Mouse (Mus musculus) cerebellum, postnatal 36 days (tissue): ENCODE results near the gene F930015N05Rik.

Experiments used
- DNase-seq, 2 experiments: peaks; one replicate each; pipeline ENCODE4 v3.0.0; 2021 to 2022; ENCODE audit warnings: mixed read lengths in 2 of 2

F930015N05Rik gene

DNA sequence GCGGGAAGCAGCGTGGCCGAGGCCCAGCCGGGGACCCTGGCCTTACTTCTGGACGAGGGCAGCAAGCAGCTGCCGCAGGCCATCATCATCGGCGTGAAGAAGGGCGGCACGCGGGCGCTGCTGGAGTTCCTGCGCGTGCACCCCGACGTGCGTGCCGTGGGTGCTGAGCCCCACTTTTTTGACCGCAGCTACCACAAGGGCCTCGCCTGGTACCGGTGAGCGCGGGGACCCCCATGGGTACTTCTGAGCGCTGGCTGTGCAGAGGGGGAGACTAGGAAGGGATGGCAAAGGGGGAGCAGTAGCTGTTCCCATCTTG, at the start of gene F930015N05Rik:
Gene F930015N05Rik, minus strand, starts transcription at position 242 of the 316 bp plus-strand sequence.
- DNase-seq: no peak

DNA sequence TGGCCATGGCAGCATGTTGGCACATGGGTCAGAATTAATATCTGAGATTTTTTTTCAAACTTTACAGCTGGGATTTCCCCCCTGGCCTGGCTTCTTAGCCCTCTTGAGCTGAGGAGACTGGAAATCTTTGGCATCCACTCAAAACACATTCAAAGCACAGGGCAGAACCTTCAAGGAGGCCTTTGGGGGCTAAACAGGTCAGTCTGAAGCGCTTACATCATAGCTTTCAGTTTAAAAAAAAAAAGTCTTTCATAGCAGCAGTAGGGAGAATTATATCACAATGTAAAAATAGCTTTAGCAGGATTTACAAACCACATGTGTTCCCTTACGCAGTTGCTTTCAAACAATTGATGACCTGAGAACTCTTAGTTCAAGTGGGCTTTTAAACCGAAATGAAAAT, 45.0 kb upstream of the F930015N05Rik start:
- no peak for DNase-seq

DNA sequence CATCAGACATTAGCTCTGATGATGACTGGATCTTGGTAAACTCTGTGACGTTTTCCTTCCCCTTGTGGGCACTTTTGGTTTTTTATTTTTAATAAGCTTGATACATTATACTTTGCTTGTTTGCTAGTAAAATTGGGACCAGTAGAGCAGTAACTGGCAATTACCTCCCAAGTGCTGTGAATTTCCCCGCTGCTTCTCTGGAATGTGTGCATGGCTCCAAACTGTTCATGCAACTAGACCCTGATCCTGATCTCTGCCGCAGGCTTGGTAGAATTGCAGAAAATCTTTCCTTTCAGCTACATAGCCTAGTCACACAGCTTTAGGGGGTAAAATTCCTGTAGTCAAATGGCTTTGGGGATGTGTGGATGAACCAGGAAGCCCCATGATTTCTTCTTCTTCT, 37.2 kb upstream of the F930015N05Rik start:
- DNase-seq: no peak

DNA sequence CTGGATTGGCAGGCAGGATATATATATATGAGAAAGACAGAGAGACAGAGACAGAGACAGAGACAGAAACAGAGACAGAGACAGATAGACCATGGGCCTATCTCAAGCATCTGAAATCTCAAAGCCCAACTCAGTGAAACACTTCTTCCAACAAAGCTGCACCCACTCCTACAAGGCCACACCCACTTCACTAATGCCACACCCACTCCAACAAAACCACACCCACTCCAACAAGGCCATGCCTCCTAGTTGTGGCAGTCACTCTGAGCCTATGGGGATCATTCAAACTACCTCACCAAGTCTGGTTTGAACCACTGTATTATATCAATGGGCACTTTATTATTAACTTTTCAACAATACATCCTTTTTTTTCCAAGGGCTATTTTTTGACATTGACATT, 34.2 kb upstream of the F930015N05Rik start:
- no peak for DNase-seq

DNA sequence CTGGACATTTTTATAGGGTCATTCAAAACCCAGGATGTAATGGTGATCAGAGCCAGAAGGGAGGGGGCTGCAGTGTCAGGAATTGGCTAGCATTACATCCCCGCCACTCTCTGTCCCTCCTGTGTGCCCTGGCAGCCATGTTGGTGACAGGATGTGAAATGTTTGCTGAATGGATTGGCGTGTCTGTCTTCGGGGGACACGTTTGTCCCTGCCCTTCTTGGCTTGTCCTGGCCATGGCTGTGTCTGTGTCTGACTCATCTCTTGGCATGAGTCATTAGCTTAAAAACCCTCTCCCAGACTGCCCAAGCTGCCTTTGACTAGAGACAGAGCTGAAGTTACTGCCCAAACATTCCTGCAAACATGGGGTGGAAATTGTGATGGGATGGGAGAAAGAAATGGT, 32.3 kb upstream of the F930015N05Rik start:
- no peak for DNase-seq

DNA sequence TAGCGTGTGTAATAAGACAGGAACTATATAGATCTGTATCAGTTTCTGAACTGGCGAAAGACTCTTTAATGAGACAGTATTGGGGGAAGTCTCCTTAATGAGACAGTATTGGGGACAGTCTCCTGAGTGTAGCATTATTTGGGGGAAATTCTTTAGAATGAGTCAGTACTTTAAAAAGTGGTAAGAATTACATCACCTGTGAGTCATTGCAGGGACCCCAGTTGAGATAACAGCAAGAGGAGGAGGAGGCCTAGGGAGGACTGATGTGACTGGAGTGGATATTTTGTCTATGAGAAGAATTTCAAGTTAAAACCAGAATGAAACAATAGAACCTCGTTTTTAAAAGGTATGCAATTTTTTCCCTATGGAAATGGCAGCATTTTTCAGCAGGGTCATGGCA, 25.3 kb upstream of the F930015N05Rik start:
- no peak for DNase-seq

DNA sequence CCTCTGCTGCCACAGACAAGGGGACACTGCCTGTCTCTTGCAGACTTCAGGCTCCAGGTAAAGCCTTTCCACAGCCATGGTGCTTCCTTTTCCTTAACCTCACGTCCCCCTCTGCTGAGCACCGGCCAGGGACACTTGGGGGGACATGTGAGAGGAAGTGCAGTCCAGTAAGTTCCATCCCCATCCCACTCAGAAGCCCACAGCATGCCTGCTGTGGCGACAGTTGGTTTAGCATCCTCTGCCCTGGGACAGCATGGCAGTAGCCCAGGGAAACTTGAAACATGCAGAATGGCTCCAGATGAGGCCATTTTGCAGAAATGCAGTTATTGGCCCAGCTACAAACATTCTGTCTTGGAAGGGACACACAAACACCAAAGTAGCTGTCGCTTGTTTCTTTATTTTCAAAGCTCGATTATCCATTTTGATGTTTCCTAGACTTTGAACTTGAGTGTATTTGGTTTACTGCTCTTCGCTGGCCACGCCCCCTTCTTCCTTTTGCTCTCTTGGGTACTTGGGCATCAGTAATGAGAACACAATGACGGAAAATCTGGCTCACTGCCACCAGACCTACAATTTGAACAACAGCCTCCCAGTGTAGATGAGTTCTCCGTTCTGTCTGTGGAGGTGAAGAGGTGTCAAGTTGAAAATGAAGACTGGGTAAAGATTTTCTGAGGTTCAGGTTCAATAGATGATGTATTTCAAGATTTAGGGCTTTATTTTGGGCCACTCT, 12.3 kb upstream of the F930015N05Rik start:
- DNase-seq: no peak

DNA sequence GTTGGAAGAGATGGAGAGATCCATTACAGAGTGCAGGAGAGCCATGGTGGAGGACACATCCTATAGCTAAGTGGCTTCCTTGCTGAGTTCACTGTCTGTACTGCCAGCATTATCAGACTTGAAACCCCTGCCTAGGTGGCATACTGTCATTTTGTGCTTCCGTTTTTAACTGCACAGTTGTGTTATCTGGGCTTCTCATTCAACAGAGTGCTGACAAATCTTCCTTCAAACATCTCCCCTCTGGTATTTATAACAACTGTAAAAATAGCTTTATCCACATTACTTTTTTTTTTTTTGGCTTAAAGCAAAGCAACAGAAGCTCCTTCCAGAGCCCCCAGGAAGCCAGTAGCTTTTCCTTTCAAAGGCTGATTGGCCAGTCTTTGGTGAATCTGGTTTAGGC, 8.8 kb upstream of the F930015N05Rik start:
- no peak for DNase-seq

DNA sequence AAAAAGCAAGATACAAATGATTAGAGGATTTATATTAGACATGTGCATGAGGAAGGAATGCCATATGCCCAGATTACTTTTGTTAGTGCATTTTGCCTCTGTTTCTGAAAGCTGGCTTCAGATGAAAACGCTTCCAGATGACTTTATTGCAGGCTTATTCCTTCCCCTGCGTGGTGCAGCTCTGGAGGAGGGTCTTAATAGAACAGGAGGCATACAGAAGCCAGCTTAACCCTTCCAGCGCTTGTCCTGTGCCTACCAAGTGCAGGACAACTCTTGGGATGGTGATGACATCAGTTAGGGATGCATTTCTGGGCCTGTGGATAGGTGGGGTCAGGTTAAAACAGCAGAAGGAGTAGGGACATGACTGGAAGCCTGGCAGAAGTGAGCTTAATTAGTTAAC, 6.2 kb upstream of the F930015N05Rik start:
- DNase-seq: no peak

DNA sequence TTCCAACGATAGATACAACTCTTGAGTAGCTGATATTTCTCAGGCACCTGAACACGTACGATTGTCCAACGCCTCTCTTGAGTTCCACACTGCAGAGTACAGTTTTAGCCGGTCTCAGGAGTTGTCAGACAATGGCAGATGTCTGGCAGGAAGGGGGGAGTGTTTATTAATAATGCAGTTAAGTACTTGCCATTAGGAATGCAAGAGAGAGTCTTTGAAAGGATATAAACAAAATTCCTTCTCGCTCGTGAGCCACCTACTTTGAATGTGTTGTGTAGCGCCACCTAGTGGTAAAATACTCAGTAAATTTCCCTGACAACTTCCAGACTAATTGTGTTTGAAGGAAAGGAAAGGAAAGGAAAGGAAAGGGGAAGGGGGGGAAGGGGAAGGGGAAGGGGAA, 5.7 kb upstream of the F930015N05Rik start:
- DNase-seq: peak in 1 of 2 experiments; percentile 19

DNA sequence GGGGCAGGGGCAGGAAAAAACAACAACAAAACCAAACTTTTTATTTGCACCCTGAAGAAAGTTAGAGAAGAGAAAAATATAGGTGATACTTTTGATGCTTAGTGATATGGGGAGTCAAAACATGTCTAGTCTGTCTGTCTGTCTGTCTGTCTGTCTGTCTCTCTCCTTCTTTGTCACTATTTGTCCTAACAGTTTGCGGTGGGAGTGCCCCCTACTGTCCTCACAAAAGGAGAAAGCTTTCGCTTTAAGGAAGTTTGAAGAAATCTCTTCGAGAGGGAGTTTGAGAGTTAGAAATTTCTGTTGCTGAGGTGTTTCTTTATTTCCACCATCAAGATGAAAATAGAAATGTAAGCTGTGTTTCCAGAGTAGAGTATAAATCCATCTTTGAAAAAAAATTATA, 2.5 kb upstream of the F930015N05Rik start:
- DNase-seq: no peak

DNA sequence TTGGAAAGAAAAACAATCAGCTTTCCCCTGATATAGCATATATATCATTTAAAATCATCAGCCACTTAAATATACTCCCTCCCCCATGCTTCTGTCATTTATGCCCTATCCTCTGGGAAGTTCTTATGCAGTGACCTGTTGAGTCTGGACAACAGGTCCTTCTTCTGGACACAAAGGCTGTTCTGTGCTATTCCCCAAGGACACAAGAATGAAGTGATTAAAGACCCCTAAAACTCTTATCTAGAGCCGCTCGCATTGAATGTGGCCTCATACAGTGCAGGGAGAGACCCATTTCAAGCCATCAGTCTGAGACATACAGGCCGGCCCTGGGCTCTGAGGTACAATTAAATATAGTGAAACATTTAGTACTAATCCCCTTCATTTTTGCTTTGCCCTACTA, 1.3 kb upstream of the F930015N05Rik start:
- no peak for DNase-seq

DNA sequence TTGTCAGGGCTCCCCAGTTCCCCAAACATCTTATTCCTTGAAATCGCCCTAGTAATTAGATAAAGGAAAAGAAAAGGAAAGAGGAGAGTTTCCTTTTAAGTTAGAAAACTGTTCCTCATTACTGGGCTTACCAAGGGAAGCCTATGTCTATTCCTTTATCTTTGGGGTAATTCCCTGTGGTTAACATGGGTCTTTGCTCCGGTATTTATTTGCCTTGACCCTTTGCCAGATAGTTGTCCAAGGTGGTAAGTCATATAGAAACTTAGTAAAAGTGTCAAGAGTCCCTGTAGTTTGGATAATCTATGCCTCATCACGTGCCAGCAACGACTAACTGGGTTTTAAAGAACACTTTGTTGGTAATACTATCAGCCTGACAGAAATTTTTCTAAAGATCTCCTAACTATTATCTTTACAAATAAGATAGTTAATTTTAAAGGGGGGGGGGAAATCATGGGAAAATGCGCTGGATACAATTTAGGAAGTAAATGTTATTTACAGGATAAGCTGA, 392 bp upstream of the F930015N05Rik start:
- DNase-seq: no peak

DNA sequence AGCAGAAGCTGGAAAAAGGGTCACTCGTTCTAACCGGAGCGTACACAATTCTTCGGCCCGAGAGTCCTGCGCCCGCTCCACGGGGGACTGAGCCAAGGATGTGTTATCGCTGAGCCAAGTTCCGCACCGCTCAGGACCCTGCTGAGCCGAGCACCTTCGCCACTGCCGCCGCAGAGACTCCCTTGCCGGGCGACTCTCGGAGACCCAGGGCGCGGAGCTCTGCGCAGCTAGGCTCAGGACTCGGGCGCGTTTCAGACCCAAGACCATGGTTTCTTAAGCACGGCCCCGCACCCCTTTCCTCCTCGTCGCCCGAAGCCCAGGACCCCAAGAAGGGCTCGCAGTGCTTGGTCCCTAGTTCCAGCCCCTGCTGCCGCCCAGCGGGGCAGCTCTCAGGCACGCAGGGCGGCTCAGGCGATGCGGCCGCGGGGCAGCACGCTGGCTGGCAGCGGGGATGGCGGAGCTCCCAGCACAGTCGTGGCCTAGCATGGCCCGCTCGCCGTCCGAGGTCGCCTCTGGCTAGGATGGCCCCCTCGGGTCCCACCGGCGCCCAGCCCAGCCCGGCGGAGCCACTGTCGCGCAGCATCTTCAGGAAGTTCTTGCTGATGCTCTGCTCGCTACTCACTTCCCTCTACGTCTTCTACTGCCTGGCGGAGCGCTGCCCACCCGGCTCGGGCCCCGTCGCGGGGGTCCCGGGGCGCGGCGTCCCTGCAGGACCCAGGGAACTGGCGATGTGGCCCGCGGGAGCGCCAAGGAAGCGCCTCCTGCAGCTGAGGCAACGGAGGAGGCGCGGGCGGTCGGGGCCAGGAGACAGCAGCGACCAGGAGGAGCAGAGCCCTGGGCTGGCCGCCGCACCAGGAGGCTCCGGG, 674 bp downstream of the F930015N05Rik start:
- DNase-seq: peak in 1 of 2 experiments; percentile 3

DNA sequence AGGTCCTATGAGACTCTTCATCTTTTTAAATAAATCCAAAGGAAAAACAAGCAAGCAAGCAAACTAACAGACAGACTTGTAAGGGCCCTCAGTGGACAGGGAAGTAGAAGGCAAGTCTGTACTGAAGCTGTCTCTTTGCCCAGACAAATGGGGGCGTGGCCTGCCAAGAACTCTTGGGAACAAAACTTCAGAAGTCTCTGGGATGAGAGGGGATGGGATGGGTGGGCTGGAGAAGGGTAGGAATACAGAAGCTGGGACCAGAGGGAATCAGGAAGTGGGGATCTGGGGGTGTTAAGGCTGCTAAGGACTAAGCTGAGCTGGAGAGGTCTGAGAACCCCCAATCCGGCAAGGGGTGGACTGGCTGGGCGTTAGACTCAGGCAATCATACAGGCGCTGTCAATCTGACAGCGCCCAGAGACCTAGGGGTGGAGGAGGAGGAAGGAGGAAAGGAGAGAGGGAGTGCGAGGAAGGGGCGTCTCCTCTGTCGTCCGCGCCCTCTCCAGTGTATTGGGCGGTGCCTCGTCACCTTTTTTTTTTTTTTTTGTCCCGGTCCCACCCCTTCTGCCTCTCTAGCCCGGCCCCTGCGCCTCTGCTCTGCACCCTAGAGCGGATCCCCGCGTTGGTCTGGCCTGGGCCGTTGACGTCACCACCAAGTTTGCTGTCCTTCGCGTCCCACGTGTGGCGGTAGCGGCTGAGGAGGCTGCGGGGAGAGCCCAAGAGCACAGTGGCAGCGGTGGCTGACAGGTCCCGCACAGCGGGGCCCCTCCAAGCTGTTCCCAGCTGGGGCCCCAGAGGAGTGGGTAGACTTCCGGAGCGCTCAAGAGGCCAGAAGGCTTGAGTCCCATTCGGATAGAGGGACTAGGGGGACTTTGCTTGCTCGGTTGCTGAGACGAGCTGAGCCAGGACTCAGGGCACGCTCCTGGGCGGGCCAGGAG, 1.6 kb downstream of the F930015N05Rik start, which contains the start of gene Hs3st3a1:
Gene Hs3st3a1, plus strand, starts transcription at position 722 of the 935 bp plus-strand sequence.
- no peak for DNase-seq

DNA sequence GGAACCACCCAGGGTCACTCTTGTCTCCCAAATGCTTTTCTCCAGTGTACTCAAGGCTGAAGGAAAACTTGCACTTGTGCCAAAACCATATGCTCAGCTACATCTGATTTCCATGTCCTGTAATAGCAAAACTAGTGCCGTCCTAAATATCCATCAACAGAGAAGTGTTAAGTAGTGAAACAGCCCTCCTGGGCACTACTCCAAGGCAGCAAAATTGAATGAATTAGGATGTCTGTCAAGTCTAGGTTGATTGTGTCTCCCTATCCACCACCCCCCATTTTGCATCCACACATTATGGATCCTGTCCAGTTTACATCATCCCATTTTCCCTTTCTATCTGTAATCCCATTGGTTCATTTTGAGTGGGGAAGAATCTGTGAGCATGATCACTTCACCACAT, 17.5 kb downstream of the F930015N05Rik start:
- DNase-seq: no peak

DNA sequence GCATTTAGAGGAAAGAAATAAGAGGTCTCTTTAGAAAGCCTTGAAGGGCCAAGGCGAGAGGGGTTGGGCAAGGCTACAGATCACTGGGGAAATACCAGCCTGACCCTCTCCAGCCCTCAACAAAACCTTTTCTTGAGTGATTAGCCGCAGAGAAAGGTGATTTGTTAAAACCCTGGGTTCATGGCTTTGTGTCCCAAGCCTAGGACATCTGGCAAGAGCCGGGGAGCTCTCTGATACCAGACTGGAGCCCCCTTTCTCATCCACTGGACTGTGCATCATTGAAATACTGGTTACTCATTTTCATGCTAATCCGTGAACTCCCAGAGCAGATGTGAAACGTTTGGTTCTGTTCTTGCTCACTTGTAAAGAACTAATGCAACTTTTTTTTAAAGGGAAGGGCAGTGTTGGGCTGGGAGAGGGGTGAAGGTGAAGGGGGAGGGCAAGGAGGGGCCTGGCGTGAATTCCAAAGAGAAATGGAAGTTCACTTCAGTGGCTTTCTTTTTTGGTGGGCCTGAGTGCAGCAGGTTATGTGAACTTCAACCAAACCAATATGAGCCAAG, 35.8 kb downstream of the F930015N05Rik start:
- no peak for DNase-seq

DNA sequence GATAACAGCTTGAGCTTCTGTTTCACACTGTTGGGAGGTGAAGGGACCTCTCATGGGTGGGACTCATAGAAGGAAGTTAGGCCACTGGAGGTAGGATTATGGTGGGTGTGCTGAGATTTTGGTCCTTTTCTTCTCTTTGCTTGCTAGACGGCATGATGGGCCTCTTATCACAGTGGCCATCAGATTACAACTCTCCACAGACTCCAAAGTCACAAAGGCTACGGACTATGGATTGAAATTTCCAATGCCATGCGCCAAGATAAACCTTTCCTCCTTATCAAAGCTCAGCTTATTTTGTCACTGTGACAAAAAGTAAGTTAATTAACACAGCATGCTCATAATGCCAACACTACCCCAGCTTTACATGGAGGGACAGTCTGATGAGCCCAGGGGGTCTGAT, 38.8 kb downstream of the F930015N05Rik start:
- no peak for DNase-seq

DNA sequence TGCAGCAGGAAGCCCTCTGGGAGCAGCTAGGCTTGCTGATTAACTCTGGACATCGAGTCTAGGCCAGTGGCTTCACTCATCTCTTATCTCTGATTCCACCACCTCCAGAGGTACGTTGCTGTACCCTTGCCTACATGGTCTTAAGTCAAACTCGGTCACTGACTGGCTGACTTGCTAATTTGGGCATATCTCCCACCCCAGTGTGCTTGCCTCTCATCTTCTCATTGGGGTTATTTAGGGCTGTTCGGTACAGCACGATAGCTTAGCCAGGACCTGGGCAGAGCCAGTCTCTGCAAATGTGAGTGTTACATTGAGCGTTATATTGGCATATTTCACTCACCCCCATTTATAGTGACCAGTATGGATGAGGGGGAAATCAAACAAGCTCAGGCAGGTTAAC, 39.5 kb downstream of the F930015N05Rik start:
- no peak for DNase-seq

DNA sequence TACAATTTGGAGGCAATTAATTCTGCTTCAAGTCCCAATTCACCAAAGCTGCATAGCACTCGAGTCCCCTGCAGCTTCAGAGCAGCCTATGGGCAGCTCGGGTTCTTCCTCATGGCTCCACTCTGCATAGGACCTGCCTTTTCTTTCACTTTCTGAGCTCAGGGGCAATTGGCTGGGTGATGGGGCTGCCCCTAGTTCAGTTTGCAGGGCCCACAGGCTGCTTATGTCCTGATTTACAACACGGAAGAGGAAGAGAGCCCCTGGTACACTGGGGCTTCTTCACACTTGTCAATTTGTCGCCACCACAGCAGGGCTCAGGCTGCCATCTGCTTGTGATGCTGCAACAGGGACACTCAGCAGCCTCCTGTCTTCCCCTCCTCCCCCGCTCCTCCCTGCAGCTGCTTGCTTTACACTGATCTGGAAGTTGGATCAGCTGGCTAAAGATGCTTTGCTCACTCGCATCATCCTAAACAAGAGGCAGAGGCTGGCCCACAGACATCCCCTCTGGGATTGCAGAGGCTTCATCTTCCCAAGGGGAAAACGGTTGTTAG, 40.0 kb downstream of the F930015N05Rik start:
- no peak for DNase-seq

DNA sequence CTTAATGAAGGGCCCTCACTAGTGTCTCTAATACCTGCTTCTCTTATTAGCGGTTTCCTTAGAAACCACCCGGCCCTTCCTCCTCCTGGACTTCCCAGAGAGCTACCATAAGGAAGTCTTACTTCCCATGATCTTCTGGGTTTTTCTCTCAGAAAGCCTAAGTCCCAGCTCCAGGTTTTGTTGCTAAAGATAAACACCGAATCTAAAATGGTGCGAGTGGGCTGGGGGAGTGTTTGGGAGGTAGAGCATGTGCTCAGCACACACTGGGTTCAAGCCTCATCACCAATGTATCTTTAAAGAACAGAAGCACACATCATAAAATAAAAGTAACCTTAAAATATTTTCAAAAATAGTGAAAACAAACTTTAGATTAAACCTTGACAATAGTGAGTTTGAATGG, 50.1 kb downstream of the F930015N05Rik start:
- DNase-seq: no peak
